Mouse (Mus musculus) liver, embryonic 15.5 days (tissue): ENCODE results near the gene Mmp19. TPM values are rescaled to one million over a fixed set of nuclear protein-coding genes. Genes with fewer than 3 reads are reported as not detected.

Experiments
- polyA plus RNA-seq: library from polyadenylated mRNA; unstranded; fragments of >200 nt; fragmentation: Nextera tagmentation; extraction: Ambion mirVana; gene quantifications from 2 replicates; pipeline ENCODE4 v1.2.1, GENCODE M21; 2015

Gene Mmp19
- polyA plus RNA-seq, 1 experiment from 2014 or later = 10.5 TPM

Other genes with a start within 250 kb of the Mmp19 start
- 4.9 and 5.8 TPM in 2 replicates for gene Zc3h10, start 243.1 kb upstream of the Mmp19 start, polyA plus RNA-seq
- gene Rpl41, start 241.6 kb upstream of the Mmp19 start, polyA plus RNA-seq = 1,944 and 2,155 TPM in 2 replicates
- 118 and 119 TPM in 2 replicates for gene Pa2g4, start 224.9 kb upstream of the Mmp19 start, polyA plus RNA-seq
- 3.1 and 3.6 TPM in 2 replicates for gene Erbb3, start 201.3 kb upstream of the Mmp19 start, polyA plus RNA-seq
- gene Rps26, start 164.2 kb upstream of the Mmp19 start, polyA plus RNA-seq = 296 and 352 TPM in 2 replicates
- gene Ikzf4, start 144.9 kb upstream of the Mmp19 start, polyA plus RNA-seq = 0.12 TPM in 2 replicates
- gene Suox, start 116.8 kb upstream of the Mmp19 start, polyA plus RNA-seq = 14.3 and 14.7 TPM in 2 replicates
- gene Rab5b, start 94.6 kb upstream of the Mmp19 start, polyA plus RNA-seq = 33.5 and 36.7 TPM in 2 replicates
- gene Pmel, start 86.7 kb upstream of the Mmp19 start, polyA plus RNA-seq = 0.60 and 0.68 TPM in 2 replicates
- gene Cdk2, start 85.9 kb upstream of the Mmp19 start, polyA plus RNA-seq = 53.7 and 56.6 TPM in 2 replicates
- 2.4 and 3.0 TPM in 2 replicates for gene Dgka, start 46.1 kb upstream of the Mmp19 start, polyA plus RNA-seq
- 13.3 and 14.8 TPM in 2 replicates for gene Pym1, start 43.0 kb upstream of the Mmp19 start, polyA plus RNA-seq
- gene Dnajc14, start 13.2 kb downstream of the Mmp19 start, polyA plus RNA-seq = 18.3 and 21.1 TPM in 2 replicates
- 2.1 and 2.9 TPM in 2 replicates for gene Tmem198b, start 13.5 kb downstream of the Mmp19 start, polyA plus RNA-seq
- 89.5 and 99.7 TPM in 2 replicates for gene Sarnp, start 26.4 kb downstream of the Mmp19 start, polyA plus RNA-seq
- gene Ormdl2, start 30.7 kb downstream of the Mmp19 start, polyA plus RNA-seq = 73.9 and 75.5 TPM in 2 replicates
- gene Gdf11, start 100.8 kb downstream of the Mmp19 start, polyA plus RNA-seq = 0.26 and 0.31 TPM in 2 replicates
- gene Cd63, start 110.1 kb downstream of the Mmp19 start, polyA plus RNA-seq = 102 and 113 TPM in 2 replicates
- 18.4 and 24.3 TPM in 2 replicates for gene Rdh5, start 132.0 kb downstream of the Mmp19 start, polyA plus RNA-seq
- gene Bloc1s1, start 133.1 kb downstream of the Mmp19 start, polyA plus RNA-seq = 93.9 and 96.1 TPM in 2 replicates
- gene Itga7, start 142.9 kb downstream of the Mmp19 start, polyA plus RNA-seq = 0.81 and 1.1 TPM in 2 replicates
- gene Mettl7b, start 170.1 kb downstream of the Mmp19 start, polyA plus RNA-seq = not detected in 2 replicates
- gene Olfr9, start 198.5 kb downstream of the Mmp19 start, polyA plus RNA-seq = not detected in 2 replicates
- not detected in 2 replicates for gene Olfr763, start 219.9 kb downstream of the Mmp19 start, polyA plus RNA-seq
- gene Olfr764-ps1, start 249.0 kb downstream of the Mmp19 start, polyA plus RNA-seq = not detected in 2 replicates